Mouse (Mus musculus) C2C12 (cell line): ENCODE measurements around the gene AI413582.

ENCODE experiments used
- CTCF ChIP-seq: IDR thresholded peaks from one replicate; pipeline ENCODE4 v1.5.1; 2011; ENCODE audit not compliant: control insufficient read depth, insufficient read depth, insufficient read length
- FOSL1 ChIP-seq: IDR thresholded peaks from one replicate; pipeline ENCODE4 v1.8.0; 2011; ENCODE audit warnings: mild to moderate bottlenecking, low read length; ENCODE audit not compliant: poor library complexity, insufficient read depth, severe bottlenecking
- MAX ChIP-seq: IDR thresholded peaks from one replicate; pipeline ENCODE4 v1.6.1; 2011; ENCODE audit warnings: mild to moderate bottlenecking, control low read depth

DNA sequence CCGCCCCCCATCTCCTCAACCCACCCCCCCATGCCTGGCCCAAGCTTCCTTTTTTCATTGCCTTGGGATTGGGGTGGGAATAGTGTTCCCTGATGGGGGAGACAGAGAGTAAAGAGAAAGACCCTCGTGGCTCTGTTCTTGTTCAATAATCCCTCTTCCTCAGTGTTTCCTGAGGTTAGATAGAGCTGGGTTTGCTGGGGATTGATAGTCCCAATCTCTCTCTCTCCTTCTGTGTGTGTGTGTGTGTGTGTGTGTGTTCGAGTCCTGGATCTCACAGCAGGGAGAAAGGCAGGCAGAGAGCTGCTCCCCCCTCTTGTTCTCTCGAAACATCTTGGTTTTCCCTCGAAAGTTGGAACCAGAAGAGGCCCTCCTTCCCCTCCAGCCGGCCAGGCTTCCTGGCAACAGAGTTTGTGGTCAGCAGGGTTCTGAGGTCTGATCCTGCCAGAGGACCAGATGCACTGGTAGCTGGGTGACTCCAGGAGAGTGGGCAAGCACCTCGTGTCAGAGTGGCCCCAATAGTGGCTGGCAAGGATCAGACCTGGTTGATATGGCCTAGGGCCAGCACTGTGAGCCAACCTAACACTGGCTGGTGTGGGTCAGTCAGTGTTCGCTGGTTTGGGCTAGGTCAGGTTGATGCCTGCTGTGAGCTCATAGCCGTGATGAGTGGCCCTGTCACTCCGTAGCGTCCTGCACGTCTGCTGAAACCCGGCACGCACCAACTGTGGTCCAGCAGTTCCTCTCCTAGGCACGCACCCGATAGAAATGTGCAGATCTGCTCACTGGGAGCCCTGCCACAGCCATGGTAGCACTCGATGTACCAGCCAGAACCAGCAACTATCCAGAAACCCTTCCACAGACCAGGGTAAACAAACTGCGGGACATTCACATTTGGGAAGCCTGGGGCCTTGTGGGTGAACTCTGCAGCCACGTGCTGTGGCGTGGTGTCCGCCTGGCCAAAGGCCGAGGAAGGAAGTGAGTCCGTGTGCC is 13.0 kb downstream of the AI413582 start:
- TF ChIP-seq CTCF (no peak), FOSL1 (no peak), MAX (no peak)
